Mouse (Mus musculus): Measurements from ENCODE around the gene Reps2.

- TF ChIP-seq HCFC1 (IDR thresholded peaks at IDR 0.05; ENCODE audit: borderline replicate concordance, insufficient read depth, low read length) = no peak
- no peak for TF ChIP-seq ZC3H11A (IDR thresholded peaks at IDR 0.05; ENCODE audit: borderline replicate concordance, low read depth, low read length)
Observed at GRCm38 (mm10) chrX:162556459-162556841, 87.0 kb downstream of the Reps2 start.
